Mouse (Mus musculus) small intestine, adult 2 months (tissue): ENCODE data around the gene Gm43518. TPM values are rescaled to one million over a fixed set of nuclear protein-coding genes. Genes with fewer than 3 reads are reported as not detected.

ENCODE experiments used
- H3K27ac ChIP-seq: fragments of 200-500 bp; 2 replicates; pipeline ENCODE4 v1.5.1; 2012; ENCODE audit warnings: low read depth, low read length, control low read depth, inconsistent platforms; ENCODE audit not compliant: insufficient read depth
- H3K27me3 ChIP-seq: fragments of 200-500 bp; 2 replicates; pipeline ENCODE4 v1.6.1; 2012; ENCODE audit warnings: mild to moderate bottlenecking, moderate library complexity, low read length, inconsistent platforms; ENCODE audit not compliant: control insufficient read depth, insufficient read depth
- H3K36me3 ChIP-seq: fragments of 200-500 bp; 2 replicates; pipeline ENCODE4 v1.6.1; 2012; ENCODE audit warnings: mild to moderate bottlenecking, low read length, control low read depth, inconsistent platforms; ENCODE audit not compliant: control insufficient read depth, insufficient read depth
- H3K4me1 ChIP-seq: fragments of 200-500 bp; 2 replicates; pipeline ENCODE4 v1.6.1; 2012; ENCODE audit warnings: low read length, inconsistent platforms, mixed read lengths; ENCODE audit not compliant: control insufficient read depth, insufficient read depth, insufficient read length
- H3K4me3 ChIP-seq: fragments of 200-500 bp; 2 replicates; pipeline ENCODE4 v1.5.1; 2012; ENCODE audit warnings: low read depth, mild to moderate bottlenecking, control low read depth, inconsistent platforms, low read length, moderate library complexity
- CTCF ChIP-seq: fragments of 200-500 bp; IDR thresholded peaks from 2 replicates; pipeline ENCODE4 v1.5.1; 2012; ENCODE audit warnings: low read depth, mild to moderate bottlenecking, control low read depth, inconsistent platforms, low read length, moderate library complexity, mixed read lengths; ENCODE audit not compliant: insufficient replicate concordance, insufficient read length; ENCODE audit errors: extremely low read depth
- POLR2A ChIP-seq: fragments of 200-500 bp; IDR thresholded peaks from 2 replicates; pipeline ENCODE4 v1.6.1; 2012; ENCODE audit warnings: low read depth, mild to moderate bottlenecking, control low read depth, inconsistent platforms, low read length, moderate library complexity
- WGBS: fragments of 180-500 bp; shearing (Covaris S2); methylation state at CpG from one replicate; pipeline ENCODE4 v1.1.7; 2018; 5-methylcytosine and 5-hydroxymethylcytosine counted together
- polyA plus RNA-seq: library from polyadenylated mRNA; depleted of rRNA; stranded (reverse); fragments of >200 nt; gene quantifications from 2 replicates; pipeline ENCODE4 v1.2.3, GENCODE M21; 2012

Gene Gm43518
- polyA plus RNA-seq, 1 experiment = 0.44 TPM

- no peaks in the 10 kb centered on the region for H3K4me1 ChIP-seq
- TF ChIP-seq CTCF = no peak
- no peak for TF ChIP-seq POLR2A
- 70% methylated on average over 2 of the region's 2 CpGs for WGBS
Measured at GRCm38 (mm10) chr5:123890312-123890711, 36.9 kb upstream of the Gm43518 start.

GRCm38 (mm10) chr5:123890987-123891386 lies 36.2 kb upstream of the Gm43518 start:
- Histone ChIP-seq H3K36me3 (no peaks in the 10 kb centered on the region), H3K4me3 (no peak overlapping the region), H3K27ac (no peak overlapping the region), H3K4me1 (no peaks in the 10 kb centered on the region), H3K27me3 (no peaks in the 10 kb centered on the region)
- WGBS = 78% methylated on average over 5 of the region's 5 CpGs
- TF ChIP-seq CTCF (no peak), POLR2A (no peak)

More at GRCm38 (mm10) chr5:123890312-123890711, 36.9 kb upstream of the Gm43518 start:
- Histone ChIP-seq H3K4me3 (no peak overlapping the region), H3K27ac (no peak overlapping the region), H3K36me3 (no peaks in the 10 kb centered on the region), H3K27me3 (no peaks in the 10 kb centered on the region)

- Histone ChIP-seq H3K36me3 (no peaks in the 10 kb centered on the region), H3K4me3 (no peak overlapping the region), H3K27ac (no peak overlapping the region), H3K27me3 (no peaks in the 10 kb centered on the region), H3K4me1 (no peaks in the 10 kb centered on the region)
- TF ChIP-seq POLR2A (no peak), CTCF (no peak)
- 12% methylated on average over 6 of the region's 6 CpGs for WGBS
Measured at GRCm38 (mm10) chr5:123891669-123892068, 35.5 kb upstream of the Gm43518 start.

GRCm38 (mm10) chr5:123893520-123893919 lies 33.7 kb upstream of the Gm43518 start:
- Histone ChIP-seq H3K36me3 (no peaks in the 10 kb centered on the region), H3K4me3 (no peak overlapping the region), H3K27ac (no peak overlapping the region), H3K4me1 (no peaks in the 10 kb centered on the region), H3K27me3 (no peaks in the 10 kb centered on the region)
- WGBS = 76% methylated on average over 5 of the region's 5 CpGs
- TF ChIP-seq POLR2A (no peak), CTCF (no peak)

- TF ChIP-seq CTCF (no peak), POLR2A (no peak)
- H3K4me3 ChIP-seq = no peak overlapping the region
- H3K4me1 ChIP-seq = no peaks in the 10 kb centered on the region
- H3K36me3 ChIP-seq = no peaks in the 10 kb centered on the region
- no peak overlapping the region for H3K27ac ChIP-seq
- H3K27me3 ChIP-seq = no peaks in the 10 kb centered on the region
- WGBS = 58% methylated on average over 11 of the region's 11 CpGs
Measured at GRCm38 (mm10) chr5:123896395-123896794, 30.8 kb upstream of the Gm43518 start.

- 76% methylated on average over 13 of the region's 13 CpGs for WGBS
- no peak for TF ChIP-seq CTCF
- no peak for TF ChIP-seq POLR2A
- H3K4me3 ChIP-seq = no peak overlapping the region
- H3K36me3 ChIP-seq = no peaks in the 10 kb centered on the region
- no peaks in the 10 kb centered on the region for H3K4me1 ChIP-seq
- H3K27me3 ChIP-seq = no peaks in the 10 kb centered on the region
- no peak overlapping the region for H3K27ac ChIP-seq
Measured at GRCm38 (mm10) chr5:123897352-123897751, 29.9 kb upstream of the Gm43518 start.

GRCm38 (mm10) chr5:123904059-123904672 lies 23.1 kb upstream of the Gm43518 start:
- no peak overlapping the region for H3K4me3 ChIP-seq
- no peak for TF ChIP-seq CTCF
- no peak for TF ChIP-seq POLR2A
- H3K27ac ChIP-seq = no peak overlapping the region
- H3K4me1 ChIP-seq = peaks cover 10% of the 10 kb centered on the region; the same call in 1 of the 2 replicates
- H3K36me3 ChIP-seq = no peaks in the 10 kb centered on the region
- H3K27me3 ChIP-seq = no peaks in the 10 kb centered on the region
- WGBS = 52% methylated on average over 11 of the region's 11 CpGs
